Mouse (Mus musculus): ENCODE results near the gene Ccdc47. TPM values are rescaled to one million over a fixed set of nuclear protein-coding genes. Genes with fewer than 3 reads are reported as not detected.
"Not testable (repeated sequence)": the region's sequence is repeated elsewhere in the genome, so short reads cannot be mapped to it uniquely, and the experiment has no call there.

Gene Ccdc47
- polyA plus RNA-seq, 1 experiment = 16.9 TPM

- Histone ChIP-seq H3K36me3 (ENCODE audit: control insufficient read depth, insufficient read depth, low read length) (peaks cover 22% of the 10 kb centered on the region), H3K27ac (ENCODE audit: control insufficient read depth, insufficient read depth, low read length) (no peak within 1 kb of the TSS), H3K4me3 (ENCODE audit: control insufficient read depth, insufficient read depth, low read length) (peak within 1 kb of the TSS; percentile 53), H3K4me1 (replicated peaks; ENCODE audit: control insufficient read depth, insufficient read depth, low read length) (peaks cover 9% of the 10 kb centered on the region), H3K27me3 (ENCODE audit: control insufficient read depth, insufficient read depth, low read length) (no peaks in the 10 kb centered on the region)
- TF ChIP-seq CTCF (IDR thresholded peaks at IDR 0.05; ENCODE audit: borderline replicate concordance, control insufficient read depth, extremely low read depth, insufficient read depth, low read length, poor library complexity) (peak; percentile 69; the same call in 1 of the 2 replicates), POLR2A (IDR thresholded peaks at IDR 0.05; ENCODE audit: control insufficient read depth, extremely low read depth, insufficient read depth, low read length, poor library complexity) (peak; percentile 69)
- under 1% methylated on average over 42 of the region's 42 CpGs for WGBS
- DNase-seq = peak; percentile 99
Observed at GRCm38 (mm10) chr11:106255685-106256451, 39.7 kb upstream of the Ccdc47 start, which contains the start of the genes Ftsj3 and Psmc5. TSS of gene Ftsj3 (minus strand) at chr11:106256079. TSS of gene Psmc5 (plus strand) at chr11:106256154.

- DNase-seq = no peak
- peaks cover 9% of the 10 kb centered on the region for H3K4me1 ChIP-seq (replicated peaks; ENCODE audit: control insufficient read depth, insufficient read depth, low read length)
- TF ChIP-seq CTCF (IDR thresholded peaks at IDR 0.05; ENCODE audit: borderline replicate concordance, control insufficient read depth, extremely low read depth, insufficient read depth, low read length, poor library complexity) (no peak), POLR2A (IDR thresholded peaks at IDR 0.05; ENCODE audit: control insufficient read depth, extremely low read depth, insufficient read depth, low read length, poor library complexity) (0 out of 2 replicates have a peak, but pooled peaks have one; percentile 40)
- no peaks in the 10 kb centered on the region for H3K27me3 ChIP-seq (ENCODE audit: control insufficient read depth, insufficient read depth, low read length)
- peak overlapping the region; percentile 53 for H3K4me3 ChIP-seq (ENCODE audit: control insufficient read depth, insufficient read depth, low read length)
- peaks cover 26% of the 10 kb centered on the region for H3K36me3 ChIP-seq (ENCODE audit: control insufficient read depth, insufficient read depth, low read length)
- 3% methylated on average over 22 of the region's 22 CpGs for WGBS
- no peak overlapping the region for H3K27ac ChIP-seq (ENCODE audit: control insufficient read depth, insufficient read depth, low read length)
Observed at GRCm38 (mm10) chr11:106255174-106255573, 39.0 kb upstream of the Ccdc47 start.

- Histone ChIP-seq H3K4me1 (replicated peaks; ENCODE audit: control insufficient read depth, insufficient read depth, low read length) (peaks cover 9% of the 10 kb centered on the region), H3K4me3 (ENCODE audit: control insufficient read depth, insufficient read depth, low read length) (no peak overlapping the region), H3K27me3 (ENCODE audit: control insufficient read depth, insufficient read depth, low read length) (no peaks in the 10 kb centered on the region), H3K36me3 (ENCODE audit: control insufficient read depth, insufficient read depth, low read length) (peaks cover 30% of the 10 kb centered on the region), H3K27ac (ENCODE audit: control insufficient read depth, insufficient read depth, low read length) (no peak overlapping the region)
- TF ChIP-seq POLR2A (IDR thresholded peaks at IDR 0.05; ENCODE audit: control insufficient read depth, extremely low read depth, insufficient read depth, low read length, poor library complexity) = no peak
- TF ChIP-seq CTCF (IDR thresholded peaks at IDR 0.05; ENCODE audit: borderline replicate concordance, control insufficient read depth, extremely low read depth, insufficient read depth, low read length, poor library complexity) = no peak
- 18% methylated on average over 2 of the region's 2 CpGs for WGBS
- no peak for DNase-seq
Observed at GRCm38 (mm10) chr11:106254767-106255166, 38.6 kb upstream of the Ccdc47 start.

GRCm38 (mm10) chr11:106249326-106249725, 33.2 kb upstream of the Ccdc47 start:
- DNase-seq = no peak
- H3K36me3 ChIP-seq (ENCODE audit: control insufficient read depth, insufficient read depth, low read length) = peaks cover 84% of the 10 kb centered on the region
- no peaks in the 10 kb centered on the region for H3K27me3 ChIP-seq (ENCODE audit: control insufficient read depth, insufficient read depth, low read length)
- no peaks in the 10 kb centered on the region for H3K4me1 ChIP-seq (replicated peaks; ENCODE audit: control insufficient read depth, insufficient read depth, low read length)
- no peak overlapping the region for H3K27ac ChIP-seq (ENCODE audit: control insufficient read depth, insufficient read depth, low read length)
- H3K4me3 ChIP-seq (ENCODE audit: control insufficient read depth, insufficient read depth, low read length) = no peak overlapping the region
- WGBS = 97% methylated on average over 7 of the region's 7 CpGs
- TF ChIP-seq POLR2A (IDR thresholded peaks at IDR 0.05; ENCODE audit: control insufficient read depth, extremely low read depth, insufficient read depth, low read length, poor library complexity) = no peak
- no peak for TF ChIP-seq CTCF (IDR thresholded peaks at IDR 0.05; ENCODE audit: borderline replicate concordance, control insufficient read depth, extremely low read depth, insufficient read depth, low read length, poor library complexity)

GRCm38 (mm10) chr11:106246834-106247233, 30.7 kb upstream of the Ccdc47 start:
- no peak for TF ChIP-seq POLR2A (IDR thresholded peaks at IDR 0.05; ENCODE audit: control insufficient read depth, extremely low read depth, insufficient read depth, low read length, poor library complexity)
- TF ChIP-seq CTCF (IDR thresholded peaks at IDR 0.05; ENCODE audit: borderline replicate concordance, control insufficient read depth, extremely low read depth, insufficient read depth, low read length, poor library complexity) = no peak
- no peak for DNase-seq
- Histone ChIP-seq H3K27ac (ENCODE audit: control insufficient read depth, insufficient read depth, low read length) (no peak overlapping the region), H3K27me3 (ENCODE audit: control insufficient read depth, insufficient read depth, low read length) (no peaks in the 10 kb centered on the region), H3K4me3 (ENCODE audit: control insufficient read depth, insufficient read depth, low read length) (no peak overlapping the region), H3K36me3 (ENCODE audit: control insufficient read depth, insufficient read depth, low read length) (peaks cover 98% of the 10 kb centered on the region), H3K4me1 (replicated peaks; ENCODE audit: control insufficient read depth, insufficient read depth, low read length) (no peaks in the 10 kb centered on the region)
- WGBS = 100% methylated on average over 1 of the region's 1 CpGs

- peaks cover 83% of the 10 kb centered on the region for H3K36me3 ChIP-seq (ENCODE audit: control insufficient read depth, insufficient read depth, low read length)
- H3K27me3 ChIP-seq (ENCODE audit: control insufficient read depth, insufficient read depth, low read length); H3K4me3 ChIP-seq (ENCODE audit: control insufficient read depth, insufficient read depth, low read length); H3K27ac ChIP-seq (ENCODE audit: control insufficient read depth, insufficient read depth, low read length); DNase-seq; H3K4me1 ChIP-seq (replicated peaks; ENCODE audit: control insufficient read depth, insufficient read depth, low read length): not testable (repeated sequence)
- WGBS = 89% methylated on average over 8 of the region's 8 CpGs
Observed at GRCm38 (mm10) chr11:106233978-106234377, 17.8 kb upstream of the Ccdc47 start.
